Mouse (Mus musculus): ENCODE results near the gene Gm38394.
A peak's percentile ranks its signal among the peaks of the same experiment; 100 is the strongest.
"Not testable (repeated sequence)": the region's sequence is repeated elsewhere in the genome, so short reads cannot be mapped to it uniquely, and the experiment has no call there.

Gene Gm38394

GRCm38 (mm10) chr1:133661203-133661933 is at the start of gene Gm38394:
Gene Gm38394, minus strand, starts transcription at chr1:133661318.
- peak; percentile 78 for DNase-seq (ENCODE audit: low spot score)

DNA sequence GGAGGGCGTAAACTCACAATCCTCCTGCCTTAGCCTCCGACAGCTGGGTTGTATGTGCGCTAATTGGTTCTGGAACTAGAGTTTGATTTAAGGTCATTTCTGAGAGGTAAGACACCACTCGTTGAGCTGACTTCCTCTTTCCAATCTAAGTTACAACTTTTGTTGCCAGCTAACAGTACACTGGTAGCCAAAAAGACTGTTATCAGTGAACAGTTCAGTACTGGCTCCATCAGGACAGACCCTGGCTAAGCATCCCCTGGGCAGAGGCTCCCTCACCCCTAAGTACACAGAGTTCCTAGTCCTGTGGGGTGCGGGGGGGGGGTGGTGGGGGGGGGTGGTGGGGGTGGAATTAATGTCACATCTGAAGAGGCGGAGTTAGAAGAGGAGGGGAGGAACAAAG is 49.8 kb upstream of the Gm38394 start:
- no peak for DNase-seq (ENCODE audit: low spot score)

- no peak for DNase-seq (ENCODE audit: low spot score)
Observed at GRCm38 (mm10) chr1:133709292-133709691, 48.2 kb upstream of the Gm38394 start.

DNA sequence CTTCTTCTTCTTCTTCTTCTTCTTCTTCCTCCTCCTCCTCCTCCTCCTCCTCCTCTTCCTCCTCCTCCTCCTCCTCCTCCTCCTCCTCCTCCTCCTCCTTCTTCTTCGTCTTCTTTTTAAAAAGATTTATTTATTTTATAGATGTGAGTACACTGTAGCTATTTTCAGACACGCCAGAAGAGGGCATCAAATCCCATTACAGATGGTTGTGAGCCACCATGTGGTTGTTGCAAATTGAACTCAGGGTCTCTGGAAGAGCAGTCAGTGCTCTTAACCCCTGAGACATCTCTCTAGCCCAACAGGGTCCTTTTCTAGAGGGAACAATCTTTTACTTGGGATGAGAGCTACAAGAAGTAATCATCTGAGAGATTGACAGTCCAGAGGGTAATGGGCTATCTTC is 40.7 kb upstream of the Gm38394 start:
- not testable (repeated sequence) for DNase-seq (ENCODE audit: low spot score)

DNA sequence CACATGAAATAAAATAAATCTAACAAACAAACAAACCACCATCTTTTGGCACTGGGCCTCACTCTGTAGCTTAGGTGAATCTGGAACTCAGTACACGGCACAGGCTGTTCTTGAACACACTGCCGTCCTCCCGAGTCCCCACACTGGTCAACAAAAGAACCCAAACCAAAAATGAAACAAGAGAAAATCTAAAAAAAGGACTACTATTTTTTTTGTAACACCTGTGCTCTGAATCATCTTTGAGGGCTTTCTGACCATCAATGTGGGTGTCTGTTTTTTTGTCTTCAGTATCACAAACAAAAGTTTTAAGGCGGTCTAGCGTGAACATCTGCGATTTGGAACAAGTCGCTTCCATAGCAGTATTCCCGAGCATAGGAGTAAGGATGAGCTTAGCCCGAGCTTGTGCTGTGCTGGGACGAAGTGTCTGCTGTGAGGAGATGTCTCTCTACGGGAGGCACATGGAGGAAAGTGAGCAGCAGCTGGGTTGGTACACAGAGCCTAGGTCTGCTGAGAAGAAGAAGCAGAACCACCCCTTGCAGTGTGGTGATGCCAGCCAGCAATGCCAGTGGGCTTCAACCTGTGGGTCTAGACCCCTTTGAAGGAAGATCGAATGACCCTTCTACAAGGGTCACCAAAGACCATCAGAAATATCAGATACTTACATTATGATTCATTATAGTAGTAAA is 37.0 kb upstream of the Gm38394 start:
- no peak for DNase-seq (ENCODE audit: low spot score)

GRCm38 (mm10) chr1:133695901-133696300 is 34.8 kb upstream of the Gm38394 start:
- DNase-seq (ENCODE audit: low spot score): peak; percentile 62

- no peak for DNase-seq (ENCODE audit: low spot score)
Observed at GRCm38 (mm10) chr1:133694876-133695275, 33.8 kb upstream of the Gm38394 start.

DNA sequence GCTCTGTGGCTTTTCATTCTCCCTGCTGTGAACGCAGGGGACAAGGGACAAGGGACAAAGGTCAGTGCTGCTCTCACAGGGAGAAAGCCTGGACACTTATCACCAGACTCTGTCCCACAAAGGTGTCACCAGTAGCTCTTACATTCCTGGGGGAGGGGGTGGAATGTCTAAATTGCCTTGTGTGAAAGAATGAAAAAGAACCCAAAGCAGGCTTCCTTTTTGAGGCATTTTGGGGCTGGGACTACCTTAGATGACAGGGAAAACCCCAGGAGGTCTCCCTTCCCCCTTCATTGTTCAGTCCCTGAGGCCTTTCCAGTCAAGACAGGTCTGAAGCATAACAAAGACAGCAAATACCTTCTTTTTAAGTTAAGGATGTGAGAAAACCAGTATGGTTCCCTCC is 33.2 kb upstream of the Gm38394 start:
- no peak for DNase-seq (ENCODE audit: low spot score)

- no peak for DNase-seq (ENCODE audit: low spot score)
Observed at GRCm38 (mm10) chr1:133693536-133694114, 32.5 kb upstream of the Gm38394 start.

DNA sequence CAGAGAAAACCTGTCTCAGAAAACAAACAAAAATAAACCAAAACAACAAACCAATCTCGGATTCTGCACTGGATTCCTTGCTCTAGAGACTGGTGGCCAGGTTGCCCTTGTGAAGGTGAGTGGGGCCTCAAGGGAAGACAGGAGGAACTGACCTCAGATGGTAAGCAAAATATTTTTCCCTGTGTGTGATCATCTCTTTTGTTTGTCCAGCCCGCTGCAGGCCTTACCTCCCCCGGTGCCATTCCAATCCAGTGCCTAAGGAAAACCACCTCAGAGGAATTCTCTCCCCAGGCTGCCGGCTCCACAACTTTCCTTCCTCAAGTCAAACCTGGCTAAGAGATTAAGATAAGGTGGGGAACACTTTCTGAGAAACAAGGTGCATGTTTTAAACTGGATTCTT is 31.1 kb upstream of the Gm38394 start:
- no peak for DNase-seq (ENCODE audit: low spot score)

DNA sequence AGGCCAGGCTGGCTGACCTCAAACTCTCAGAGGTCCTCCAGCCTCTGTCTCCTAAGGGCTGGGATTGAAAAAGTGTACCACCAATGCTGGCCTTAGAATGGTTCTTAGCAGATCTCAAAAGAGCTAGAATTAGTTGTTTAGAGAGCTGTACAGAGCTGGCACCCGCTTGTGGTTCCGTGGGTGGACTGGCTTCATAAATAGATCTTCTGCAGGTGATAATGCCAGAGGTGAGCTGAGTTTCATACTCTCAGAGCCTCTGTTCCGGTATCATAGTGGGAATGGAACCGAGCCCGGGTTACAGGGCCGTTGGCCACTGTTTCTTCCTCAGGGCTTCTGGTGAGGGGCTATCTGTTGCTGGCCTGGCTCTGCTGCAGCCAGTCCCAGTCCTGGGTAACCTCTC is 29.9 kb upstream of the Gm38394 start:
- no peak for DNase-seq (ENCODE audit: low spot score)

GRCm38 (mm10) chr1:133689897-133690296 is 28.8 kb upstream of the Gm38394 start, which contains the start of gene Lax1:
Gene Lax1, minus strand, starts transcription at chr1:133690108.
- DNase-seq (ENCODE audit: low spot score): no peak

DNA sequence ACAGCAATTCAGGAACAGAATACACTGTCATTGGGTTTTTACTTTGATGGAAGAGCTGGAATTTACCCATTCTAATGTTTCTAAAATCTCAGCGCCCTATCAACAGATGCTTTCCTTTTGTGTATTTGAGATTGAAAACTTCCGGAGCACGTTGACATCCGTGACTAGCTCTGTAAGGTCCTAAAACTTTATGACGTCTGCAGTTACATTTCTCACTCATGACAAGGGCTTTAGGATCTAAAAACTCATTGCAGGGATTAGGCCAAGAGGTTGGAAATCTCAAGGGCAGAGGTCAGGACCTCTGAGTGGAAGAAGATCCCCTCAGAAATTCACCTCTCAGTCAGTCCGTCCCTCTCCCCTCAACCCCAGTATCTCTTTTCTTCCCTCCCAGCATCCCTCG is 27.2 kb upstream of the Gm38394 start:
- no peak for DNase-seq (ENCODE audit: low spot score)

DNA sequence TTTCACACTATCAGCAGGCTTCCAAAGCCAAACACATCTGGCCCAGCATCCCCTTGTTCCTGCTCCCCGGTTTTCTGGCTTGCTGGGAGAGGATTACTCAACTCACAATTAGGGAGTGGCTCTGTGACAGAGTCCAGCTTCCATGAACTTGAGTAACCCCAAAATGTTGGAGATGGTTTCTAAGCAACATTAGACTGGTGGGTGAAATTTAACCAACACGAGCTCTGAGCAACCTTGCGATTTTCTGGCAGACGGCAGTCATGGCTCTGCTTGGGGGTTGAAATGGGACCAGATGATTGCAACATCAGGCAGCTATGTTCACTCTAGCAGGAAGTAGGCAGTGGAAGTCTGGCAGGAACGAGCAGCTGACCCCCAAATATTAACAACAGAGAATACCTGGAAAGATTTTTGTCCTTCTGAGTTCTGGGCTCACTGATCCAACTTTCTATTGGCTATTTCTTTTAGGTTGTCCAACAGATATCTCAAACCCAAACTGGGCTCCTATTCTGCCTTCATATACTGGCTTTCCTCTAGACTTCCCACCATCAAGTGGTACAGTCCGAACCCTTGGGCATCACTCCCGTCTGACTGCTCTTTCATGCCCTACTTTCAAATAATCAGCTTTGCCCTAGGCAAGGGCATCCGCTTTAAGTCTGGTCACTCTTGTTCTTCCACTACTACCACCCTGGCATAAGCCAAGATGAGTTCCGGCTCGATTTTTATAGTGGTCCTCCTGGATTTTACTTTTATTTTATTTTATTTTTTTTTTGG is 24.8 kb upstream of the Gm38394 start:
- DNase-seq (ENCODE audit: low spot score): peak; percentile 30

DNA sequence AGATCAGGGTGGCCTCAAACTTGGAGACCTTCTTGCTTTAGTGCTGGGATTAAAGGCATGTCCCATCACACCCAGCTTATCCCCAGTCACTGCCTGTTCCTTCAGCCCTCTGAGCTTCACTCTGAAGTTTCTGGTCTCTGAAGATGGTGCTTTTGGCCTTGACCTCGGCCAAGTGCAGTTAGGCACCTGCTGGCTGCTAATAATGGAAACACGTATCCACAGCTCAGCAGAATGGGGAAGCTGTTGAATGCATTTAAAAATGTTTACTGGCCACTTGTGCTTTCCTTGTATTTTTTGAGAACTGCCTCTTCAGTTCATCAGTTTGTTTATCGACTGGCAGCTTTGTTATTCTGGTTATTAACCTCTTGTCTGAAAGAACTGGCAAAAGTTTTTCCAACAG is 10.7 kb upstream of the Gm38394 start:
- no peak for DNase-seq (ENCODE audit: low spot score)

GRCm38 (mm10) chr1:133671266-133671665 is 10.1 kb upstream of the Gm38394 start:
- no peak for DNase-seq (ENCODE audit: low spot score)

- DNase-seq (ENCODE audit: low spot score): no peak
Observed at GRCm38 (mm10) chr1:133670776-133671175, 9.7 kb upstream of the Gm38394 start.

- no peak for DNase-seq (ENCODE audit: low spot score)
Observed at GRCm38 (mm10) chr1:133670190-133670589, 9.1 kb upstream of the Gm38394 start.

DNA sequence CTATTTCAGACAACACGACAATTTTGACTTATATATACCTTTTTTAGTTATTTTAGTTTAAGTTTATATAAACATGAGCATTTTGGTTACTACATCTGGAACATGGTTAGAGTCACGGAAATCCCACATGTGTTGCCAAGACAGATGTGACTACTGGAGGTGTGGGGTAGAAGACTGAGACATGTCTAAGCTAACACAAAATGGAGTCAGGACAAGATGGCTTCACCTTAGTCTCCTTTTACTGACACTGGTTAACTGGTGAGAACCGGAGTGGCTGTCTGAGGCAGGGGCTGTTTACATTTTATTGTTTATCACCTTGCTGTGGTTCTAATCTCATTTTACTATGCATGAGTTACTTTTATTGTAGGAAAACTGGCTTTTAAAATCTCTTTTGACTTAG is 7.5 kb upstream of the Gm38394 start:
- no peak for DNase-seq (ENCODE audit: low spot score)

DNA sequence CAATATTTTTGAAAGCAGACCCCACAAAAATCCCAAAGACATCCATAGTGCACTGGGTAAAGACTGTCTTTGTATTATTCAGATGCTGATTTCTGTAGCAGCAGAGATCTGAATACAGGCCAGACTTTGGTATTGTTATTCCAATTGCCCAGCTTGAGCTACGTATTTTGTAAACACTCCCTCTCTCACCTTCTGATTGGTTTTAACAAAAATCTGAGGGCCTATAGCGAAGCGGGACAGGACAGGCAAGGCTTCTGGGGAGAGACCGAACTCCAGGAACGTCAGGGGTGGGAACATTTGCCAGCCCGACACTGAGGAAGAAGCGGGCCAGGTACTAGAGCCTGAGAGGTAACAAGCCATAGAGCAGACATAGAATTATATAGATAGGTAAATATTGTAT is 6.6 kb upstream of the Gm38394 start:
- no peak for DNase-seq (ENCODE audit: low spot score)

DNA sequence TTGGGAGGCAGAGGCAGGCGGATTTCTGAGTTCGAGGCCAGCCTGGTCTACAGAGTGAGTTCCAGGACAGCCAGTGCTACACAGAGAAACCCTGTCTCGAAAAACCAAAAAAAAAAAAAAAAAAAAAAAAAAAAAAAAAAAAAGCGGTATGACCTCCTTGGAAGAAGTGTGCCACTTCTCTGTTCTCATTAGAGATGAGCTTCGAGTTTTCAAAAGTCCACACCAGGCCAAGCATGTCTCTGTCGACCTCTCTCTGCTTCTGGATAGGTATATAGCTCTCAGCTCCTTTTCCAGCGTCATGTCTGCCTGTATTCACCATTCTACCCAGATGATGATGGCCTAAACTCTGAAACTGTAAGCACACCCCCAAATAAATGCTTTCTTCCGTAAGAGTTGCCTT is 4.6 kb upstream of the Gm38394 start:
- DNase-seq (ENCODE audit: low spot score): not testable (repeated sequence)

GRCm38 (mm10) chr1:133664203-133664970 is 3.3 kb upstream of the Gm38394 start:
- DNase-seq (ENCODE audit: low spot score): no peak
